Mouse (Mus musculus): ENCODE data around the gene AL607142.1. TPM values are rescaled to one million over a fixed set of nuclear protein-coding genes. Genes with fewer than 3 reads are reported as not detected.

Gene AL607142.1
- total and polyA plus RNA-seq, 3 experiments, result not detected

DNA sequence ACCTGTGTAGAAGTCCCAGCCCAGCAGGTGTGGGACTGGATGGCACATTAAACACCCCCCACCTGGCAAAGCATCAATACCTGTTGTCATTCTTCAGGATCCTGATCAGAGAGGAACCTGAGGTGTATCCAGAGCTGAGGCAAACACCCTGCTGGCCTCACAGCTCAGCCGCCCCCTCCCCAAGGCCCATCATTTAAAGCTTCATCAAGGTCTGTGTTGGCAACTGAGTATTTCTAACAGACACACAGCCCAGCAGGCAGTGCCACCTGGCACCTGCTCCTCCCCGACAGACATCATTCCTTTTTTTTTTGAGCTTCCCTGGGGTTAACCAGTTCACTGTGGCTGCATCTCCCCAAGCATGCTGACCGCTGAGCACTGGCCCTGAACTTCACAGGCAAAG is 50.7 kb downstream of the AL607142.1 start:
- no peak for TF ChIP-seq EP300 (IDR thresholded peaks at IDR 0.05; ENCODE audit: insufficient read depth, low read depth, low read length)
- no peak for TF ChIP-seq CTCF (IDR thresholded peaks at IDR 0.05)
- no peak for TF ChIP-seq POLR2A (IDR thresholded peaks at IDR 0.05; ENCODE audit: insufficient read depth, low read depth, low read length)
- H3K9ac ChIP-seq (ENCODE audit: low read depth, low read length), result no peak overlapping the region
- no peak overlapping the region for H3K27ac ChIP-seq
- WGBS, result 86% methylated on average over 3 of the region's 3 CpGs
- no peaks in the 10 kb centered on the region for H3K79me2 ChIP-seq (replicated peaks; ENCODE audit: control insufficient read depth, insufficient read depth, low read length)
- H3K27me3 ChIP-seq (ENCODE audit: control insufficient read depth, insufficient read depth, low read length), result no peaks in the 10 kb centered on the region
- no peak for DNase-seq
- no peaks in the 10 kb centered on the region for H3K36me3 ChIP-seq (ENCODE audit: control insufficient read depth, insufficient read depth, low read length)
- H3K4me1 ChIP-seq (ENCODE audit: control insufficient read depth, insufficient read depth, low read length), result no peaks in the 10 kb centered on the region
- intact Hi-C loops (cut with DNase I), result no loop called here
- no peak overlapping the region for H3K4me3 ChIP-seq

DNA sequence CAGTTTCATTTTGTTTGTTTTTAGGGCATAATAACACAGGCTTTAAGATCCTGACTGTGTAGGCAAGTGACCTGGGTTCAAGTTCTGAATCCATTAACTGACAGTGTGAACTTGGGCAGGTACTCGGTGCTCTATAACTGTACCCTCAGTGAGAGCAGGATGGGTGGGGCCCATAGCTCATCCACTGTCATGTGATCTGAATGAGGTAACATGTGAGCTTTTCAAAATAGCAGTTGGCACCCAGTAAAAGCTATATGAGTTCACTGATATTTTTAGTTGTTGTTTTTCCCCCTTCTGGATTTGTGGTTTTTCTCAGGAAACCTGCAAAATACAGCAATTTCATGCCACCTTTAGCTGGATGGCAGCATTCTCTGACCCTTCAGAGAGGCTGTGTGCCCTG is 51.5 kb downstream of the AL607142.1 start:
- Histone ChIP-seq H3K4me3 (no peak overlapping the region), H3K27ac (no peak overlapping the region), H3K36me3 (ENCODE audit: control insufficient read depth, insufficient read depth, low read length) (no peaks in the 10 kb centered on the region), H3K79me2 (replicated peaks; ENCODE audit: control insufficient read depth, insufficient read depth, low read length) (no peaks in the 10 kb centered on the region), H3K4me1 (ENCODE audit: control insufficient read depth, insufficient read depth, low read length) (no peaks in the 10 kb centered on the region), H3K9ac (ENCODE audit: low read depth, low read length) (no peak overlapping the region), H3K27me3 (ENCODE audit: control insufficient read depth, insufficient read depth, low read length) (no peaks in the 10 kb centered on the region)
- intact Hi-C loops (cut with DNase I), result no loop called here
- WGBS, result 38% methylated on average over 1 of the region's 1 CpGs
- no peak for DNase-seq
- no peak for TF ChIP-seq CTCF (IDR thresholded peaks at IDR 0.05)
- TF ChIP-seq EP300 (IDR thresholded peaks at IDR 0.05; ENCODE audit: insufficient read depth, low read depth, low read length), result no peak
- no peak for TF ChIP-seq POLR2A (IDR thresholded peaks at IDR 0.05; ENCODE audit: insufficient read depth, low read depth, low read length)

DNA sequence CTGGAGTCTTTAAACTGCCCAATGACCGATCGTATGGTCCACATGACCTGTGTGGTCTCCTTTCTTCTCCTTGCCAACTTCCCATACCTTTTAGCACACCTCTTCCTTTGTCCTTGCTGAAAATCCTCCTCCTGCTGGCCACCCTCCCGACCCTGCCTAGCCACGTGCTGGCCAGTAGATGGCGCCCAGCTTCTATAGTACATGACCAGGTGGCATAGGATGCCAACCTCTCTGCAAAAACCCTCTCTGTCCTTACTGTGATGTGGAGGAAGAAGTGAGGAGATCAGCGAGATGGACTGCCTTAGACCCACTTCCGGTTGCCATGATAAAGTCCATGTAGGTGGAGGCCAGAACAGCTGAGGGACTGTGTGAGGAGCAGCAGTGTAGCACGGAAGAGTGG is 55.5 kb downstream of the AL607142.1 start:
- H3K27ac ChIP-seq, result no peak overlapping the region
- H3K4me1 ChIP-seq (ENCODE audit: control insufficient read depth, insufficient read depth, low read length), result no peaks in the 10 kb centered on the region
- H3K27me3 ChIP-seq (ENCODE audit: control insufficient read depth, insufficient read depth, low read length), result no peaks in the 10 kb centered on the region
- intact Hi-C loops (cut with DNase I), result loop anchor here (1.0 to 5.0 kb wide), 3 partner anchors 66 to 262 kb away; no protein-coding TSS in a partner anchor
- no peak overlapping the region for H3K9ac ChIP-seq (ENCODE audit: low read depth, low read length)
- H3K79me2 ChIP-seq (replicated peaks; ENCODE audit: control insufficient read depth, insufficient read depth, low read length), result no peaks in the 10 kb centered on the region
- no peak overlapping the region for H3K4me3 ChIP-seq
- H3K36me3 ChIP-seq (ENCODE audit: control insufficient read depth, insufficient read depth, low read length), result no peaks in the 10 kb centered on the region
- no peak; the same call in none of the 2 replicates for TF ChIP-seq CTCF (IDR thresholded peaks at IDR 0.05)
- TF ChIP-seq POLR2A (IDR thresholded peaks at IDR 0.05; ENCODE audit: insufficient read depth, low read depth, low read length), result no peak
- TF ChIP-seq EP300 (IDR thresholded peaks at IDR 0.05; ENCODE audit: insufficient read depth, low read depth, low read length), result no peak
- WGBS, result 23% methylated on average over 8 of the region's 8 CpGs
- DNase-seq, result peak; percentile 64 to 72

DNA sequence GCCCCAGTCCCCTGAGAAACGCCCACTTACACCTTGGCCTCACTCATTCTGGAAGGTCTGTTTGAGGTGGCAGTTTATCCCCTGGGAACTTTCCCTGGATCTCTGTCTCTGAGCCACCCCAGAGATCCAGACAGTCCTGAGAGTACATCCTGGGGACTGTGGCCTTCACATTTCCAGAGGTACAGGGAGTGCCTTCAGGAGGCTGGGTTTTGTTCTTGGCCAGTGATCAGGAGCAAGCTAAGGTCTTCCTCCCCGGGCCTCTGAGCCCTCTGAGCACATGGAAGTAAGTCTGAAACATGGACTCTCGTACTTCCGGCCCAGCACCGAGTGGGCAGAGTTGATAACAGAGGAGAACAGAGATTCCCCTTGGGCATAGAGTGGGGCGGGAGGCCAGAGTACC is 59.9 kb downstream of the AL607142.1 start:
- no peaks in the 10 kb centered on the region for H3K27me3 ChIP-seq (ENCODE audit: control insufficient read depth, insufficient read depth, low read length)
- TF ChIP-seq POLR2A (IDR thresholded peaks at IDR 0.05; ENCODE audit: insufficient read depth, low read depth, low read length), result no peak
- no peak for TF ChIP-seq CTCF (IDR thresholded peaks at IDR 0.05)
- no peak for TF ChIP-seq EP300 (IDR thresholded peaks at IDR 0.05; ENCODE audit: insufficient read depth, low read depth, low read length)
- 62% methylated on average over 6 of the region's 6 CpGs for WGBS
- no peak overlapping the region for H3K4me3 ChIP-seq
- DNase-seq, result no peak
- intact Hi-C loops (cut with DNase I), result loop anchor here (5.0 kb wide), 2 partner anchors 198 to 258 kb away; no protein-coding TSS in a partner anchor
- H3K79me2 ChIP-seq (replicated peaks; ENCODE audit: control insufficient read depth, insufficient read depth, low read length), result no peaks in the 10 kb centered on the region
- no peak overlapping the region for H3K9ac ChIP-seq (ENCODE audit: low read depth, low read length)
- no peak overlapping the region for H3K27ac ChIP-seq
- H3K36me3 ChIP-seq (ENCODE audit: control insufficient read depth, insufficient read depth, low read length), result no peaks in the 10 kb centered on the region
- peaks cover 1% of the 10 kb centered on the region; the same call in 1 of the 2 replicates for H3K4me1 ChIP-seq (ENCODE audit: control insufficient read depth, insufficient read depth, low read length)

DNA sequence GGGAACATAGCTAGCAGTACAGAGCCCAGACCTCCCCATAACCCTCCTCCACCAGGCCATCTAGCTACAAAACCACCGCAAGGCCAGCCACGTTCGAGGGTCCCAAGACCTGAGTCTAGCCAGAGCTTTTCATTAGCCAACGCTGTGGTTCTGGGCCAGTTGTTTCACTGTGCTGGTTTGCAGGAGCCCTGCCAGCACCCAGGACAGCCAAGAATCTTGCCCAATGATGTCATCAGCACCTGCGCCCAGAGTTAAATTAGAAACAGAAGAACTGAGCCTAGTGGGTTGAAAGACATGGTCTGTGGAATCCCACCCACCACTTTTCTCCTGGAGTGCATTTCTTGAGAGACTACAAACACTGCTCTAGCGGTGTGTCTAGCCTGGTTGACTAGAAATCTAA is 61.3 kb downstream of the AL607142.1 start:
- peaks cover 1% of the 10 kb centered on the region; the same call in 1 of the 2 replicates for H3K4me1 ChIP-seq (ENCODE audit: control insufficient read depth, insufficient read depth, low read length)
- WGBS, result 59% methylated on average over 6 of the region's 6 CpGs
- no peaks in the 10 kb centered on the region for H3K79me2 ChIP-seq (replicated peaks; ENCODE audit: control insufficient read depth, insufficient read depth, low read length)

DNA sequence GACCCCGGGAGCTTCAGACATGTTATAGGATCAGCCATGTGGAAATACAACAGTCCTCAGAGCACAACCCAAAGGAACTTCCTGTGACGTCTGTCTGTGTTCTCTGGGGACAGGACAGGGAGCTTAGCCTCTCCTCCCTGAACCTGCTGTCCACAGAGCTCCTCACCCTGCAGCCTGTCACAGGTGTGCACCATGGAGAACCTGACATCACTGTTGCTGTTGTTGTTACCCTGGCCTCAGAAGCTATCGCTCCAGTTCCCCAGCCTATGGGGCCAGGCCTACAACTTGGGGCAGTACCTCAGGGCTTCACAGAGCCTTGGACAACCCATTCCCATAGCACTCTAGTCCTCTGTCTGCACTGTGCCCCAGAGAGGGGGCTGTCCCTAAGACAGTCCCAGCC is 62.5 kb downstream of the AL607142.1 start:
- intact Hi-C loops (cut with DNase I), result no loop called here
- no peak for TF ChIP-seq CTCF (IDR thresholded peaks at IDR 0.05)
- no peak for TF ChIP-seq EP300 (IDR thresholded peaks at IDR 0.05; ENCODE audit: insufficient read depth, low read depth, low read length)
- no peak for TF ChIP-seq POLR2A (IDR thresholded peaks at IDR 0.05; ENCODE audit: insufficient read depth, low read depth, low read length)
- Histone ChIP-seq H3K9ac (ENCODE audit: low read depth, low read length) (no peak overlapping the region), H3K36me3 (ENCODE audit: control insufficient read depth, insufficient read depth, low read length) (no peaks in the 10 kb centered on the region), H3K79me2 (replicated peaks; ENCODE audit: control insufficient read depth, insufficient read depth, low read length) (no peaks in the 10 kb centered on the region), H3K4me3 (no peak overlapping the region), H3K4me1 (ENCODE audit: control insufficient read depth, insufficient read depth, low read length) (peaks cover 1% of the 10 kb centered on the region; the same call in 1 of the 2 replicates), H3K27ac (no peak overlapping the region), H3K27me3 (ENCODE audit: control insufficient read depth, insufficient read depth, low read length) (no peaks in the 10 kb centered on the region)
- no peak for DNase-seq
- 90% methylated on average over 3 of the region's 3 CpGs for WGBS

More for the DNA sequence above, 61.3 kb downstream of the AL607142.1 start:
- Histone ChIP-seq H3K4me3 (no peak overlapping the region), H3K36me3 (ENCODE audit: control insufficient read depth, insufficient read depth, low read length) (no peaks in the 10 kb centered on the region), H3K9ac (ENCODE audit: low read depth, low read length) (no peak overlapping the region), H3K27ac (no peak overlapping the region), H3K27me3 (ENCODE audit: control insufficient read depth, insufficient read depth, low read length) (no peaks in the 10 kb centered on the region)
- intact Hi-C loops (cut with DNase I), result no loop called here
- peak; percentile 61 to 74 for DNase-seq
- no peak for TF ChIP-seq EP300 (IDR thresholded peaks at IDR 0.05; ENCODE audit: insufficient read depth, low read depth, low read length)
- no peak for TF ChIP-seq CTCF (IDR thresholded peaks at IDR 0.05)
- TF ChIP-seq POLR2A (IDR thresholded peaks at IDR 0.05; ENCODE audit: insufficient read depth, low read depth, low read length), result no peak

Data from heart, adult 2 months (tissue).